8 mouse cellular contexts compared by ENCODE assay signal in the genomic region with DNA sequence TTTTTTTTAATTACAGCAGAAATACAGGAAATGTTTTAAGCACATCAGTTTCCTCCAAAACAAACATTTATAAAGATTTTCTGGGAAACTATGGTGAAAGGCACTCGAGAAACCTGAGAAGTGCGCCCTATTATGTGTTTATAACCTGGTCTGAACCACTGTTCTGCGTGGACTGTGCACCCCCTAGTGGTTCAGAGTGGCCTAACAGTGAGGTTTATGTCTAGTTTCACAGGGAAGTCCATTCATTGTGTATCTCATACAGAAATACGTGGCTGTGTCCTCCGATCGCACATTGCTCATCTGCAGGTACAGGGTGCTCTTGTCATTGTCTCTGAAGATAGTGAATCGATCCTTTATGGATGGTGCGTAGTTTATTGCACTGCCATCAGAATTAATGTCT.
DNase-seq lines count a peak whose midpoint lies in the region; ATAC-seq and TF ChIP-seq lines count a peak whose summit lies in the region.
"Not testable (repeated sequence)": the region's sequence is repeated elsewhere in the genome, so short reads cannot be mapped to it uniquely, and the experiment has no call there.

No protein-coding gene starts in this region.

- H3K4me2 ChIP-seq in forebrain, postnatal 0 days (ENCODE audit: low read depth); intestine, postnatal 0 days (replicated peaks; ENCODE audit: low read depth): not testable (repeated sequence)

- not testable (repeated sequence) for TF ChIP-seq POLR2A in bone marrow, adult 2 months (IDR thresholded peaks at IDR 0.05; ENCODE audit: borderline replicate concordance, control insufficient read depth, low read depth, low read length); spleen, adult 2 months (IDR thresholded peaks at IDR 0.05; ENCODE audit: low read depth, low read length)

- not testable (repeated sequence) for H3K4me3 ChIP-seq in bone marrow, adult 2 months (replicated peaks; ENCODE audit: control insufficient read depth, low read depth, low read length); forebrain, postnatal 0 days (ENCODE audit: low read depth, low read length); intestine, postnatal 0 days (ENCODE audit: low read depth, low read length); left cerebral cortex, adult 2 months; spleen, adult 2 months (ENCODE audit: extremely low read depth, insufficient read depth, insufficient read length)

- TF ChIP-seq CTCF in Patski (IDR thresholded peaks at IDR 0.05), result not testable (repeated sequence)
- TF ChIP-seq CTCF in bone marrow, adult 2 months (IDR thresholded peaks at IDR 0.05; ENCODE audit: control insufficient read depth, insufficient read depth, low read length), result peak; percentile 52
- TF ChIP-seq CTCF in forebrain, postnatal 0 days (IDR thresholded peaks at IDR 0.05; ENCODE audit: low read depth), result 0 out of 2 replicates have a peak, but pooled peaks have one; percentile 3
- TF ChIP-seq CTCF in intestine, postnatal 0 days (IDR thresholded peaks at IDR 0.05; ENCODE audit: low read depth), result peak; percentile 60
- TF ChIP-seq CTCF in left cerebral cortex, adult 2 months (IDR thresholded peaks at IDR 0.05), result peak; percentile 48
- TF ChIP-seq CTCF in spleen, adult 2 months (IDR thresholded peaks at IDR 0.05; ENCODE audit: extremely low read depth, insufficient read depth, insufficient read length, insufficient replicate concordance), result peak; percentile 25; the same call in 1 of the 2 replicates

- H3K9me3 ChIP-seq in forebrain, postnatal 0 days (ENCODE audit: low read length); intestine, postnatal 0 days (ENCODE audit: control insufficient read depth): not testable (repeated sequence)

- CTCF ChIA-PET in Patski (lab: Charles Lee), result interaction anchor here (1.1 kb wide), 1 partner anchor 108 kb away, joined by 4 read pairs; no protein-coding TSS in a partner anchor

- POLR2A ChIA-PET in Patski (lab: Charles Lee), result not testable (repeated sequence)

- WGBS in bone marrow, adult 2 months, result 44% methylated on average over 8 of the region's 8 CpGs
- 65% methylated on average over 8 of the region's 8 CpGs for WGBS in forebrain, postnatal 0 days
- 58% methylated on average over 8 of the region's 8 CpGs for WGBS in intestine, postnatal 0 days
- WGBS in spleen, adult 2 months, result 47% methylated on average over 8 of the region's 8 CpGs

- not testable (repeated sequence) for H3K9ac ChIP-seq in forebrain, postnatal 0 days; intestine, postnatal 0 days (ENCODE audit: low read depth, low read length)

- not testable (repeated sequence) for H3K27ac ChIP-seq in bone marrow, adult 2 months (ENCODE audit: control insufficient read depth, insufficient read depth, low read depth, low read length, poor library complexity); forebrain, postnatal 0 days (ENCODE audit: low read depth, low read length); intestine, postnatal 0 days (ENCODE audit: low read depth, low read length); left cerebral cortex, adult 2 months; spleen, adult 2 months (ENCODE audit: insufficient read depth, low read length)

- not testable (repeated sequence) for H3K4me1 ChIP-seq in bone marrow, adult 2 months (ENCODE audit: control insufficient read depth, insufficient read depth, low read length); forebrain, postnatal 0 days (ENCODE audit: insufficient read depth); intestine, postnatal 0 days (replicated peaks; ENCODE audit: control insufficient read depth, insufficient read depth, low read length); spleen, adult 2 months (ENCODE audit: control insufficient read depth, insufficient read depth, insufficient read length)

- intact Hi-C loops in left cerebral cortex, adult 2 months (cut with DNase I), result not testable (repeated sequence)

- peak; percentile 54 for DNase-seq in 416B (ENCODE audit: low read depth)
- not testable (repeated sequence) for DNase-seq in Patski (ENCODE audit: low read depth, low spot score); forebrain, postnatal 0 days; left cerebral cortex, adult 2 months (ENCODE audit: extremely low spot score in 1 of 2, low spot score in 2 of 2)
- peak; percentile 4 for DNase-seq in mesoderm, embryonic 11.5 days (ENCODE audit: low read depth, low spot score)
- peak; percentile 7 to 39 for DNase-seq in spleen, adult 2 months (ENCODE audit: low read depth in 1 of 2, low spot score in 2 of 2)

- not testable (repeated sequence) for H3K27me3 ChIP-seq in Patski; forebrain, postnatal 0 days (ENCODE audit: insufficient read depth, low read length); intestine, postnatal 0 days (replicated peaks; ENCODE audit: control insufficient read depth, insufficient read depth, low read length); spleen, adult 2 months (ENCODE audit: control insufficient read depth, insufficient read depth, low read length)

- ATAC-seq in Patski, result peak; percentile 60
- not testable (repeated sequence) for ATAC-seq in forebrain, postnatal 0 days; intestine, postnatal 0 days

- H3K36me3 ChIP-seq in forebrain, postnatal 0 days (ENCODE audit: insufficient read depth); intestine, postnatal 0 days (ENCODE audit: control insufficient read depth, insufficient read depth); spleen, adult 2 months (ENCODE audit: control insufficient read depth, insufficient read depth, low read length): not testable (repeated sequence)

- in situ Hi-C loops in Patski (cut with MboI; ENCODE audit: low pct_unique_long_range_greater_than_20kb), result not testable (repeated sequence)
